Mouse (Mus musculus) lung, embryonic 15.5 days (tissue): Measurements from ENCODE around the gene Kcns1. TPM values are rescaled to one million over a fixed set of nuclear protein-coding genes. Genes with fewer than 3 reads are reported as not detected.

ENCODE experiments used
- ATAC-seq: fragments of 200-750 bp; cut with Nextera tagmentation; 2 replicates; pipeline ENCODE4 v1.8.0; 2017; ENCODE audit warnings: moderate number of reproducible peaks, borderline replicate concordance; ENCODE audit not compliant: low FRiP score, low TSS enrichment; ENCODE audit errors: extremely low read depth
- H3K27ac ChIP-seq: fragments of 300-500 bp; sonication (generic); 2 replicates; pipeline ENCODE4 v1.5.1; 2015; ENCODE audit warnings: moderate library complexity, mild to moderate bottlenecking, inconsistent platforms
- H3K27me3 ChIP-seq: fragments of 300-500 bp; sonication (generic); 2 replicates; pipeline ENCODE4 v1.6.1; 2015; ENCODE audit warnings: inconsistent platforms
- H3K36me3 ChIP-seq: fragments of 300-500 bp; sonication (generic); 2 replicates; pipeline ENCODE4 v1.6.1; 2015; ENCODE audit warnings: inconsistent platforms
- H3K4me1 ChIP-seq: fragments of 300-500 bp; sonication (generic); 2 replicates; pipeline ENCODE4 v1.6.1; 2015; ENCODE audit warnings: inconsistent platforms
- H3K4me2 ChIP-seq: fragments of 300-500 bp; sonication (generic); 2 replicates; pipeline ENCODE4 v1.6.1; 2015; ENCODE audit warnings: inconsistent platforms, mild to moderate bottlenecking, moderate library complexity
- H3K4me3 ChIP-seq: fragments of 300-500 bp; sonication (generic); 2 replicates; pipeline ENCODE4 v1.5.1; 2015; ENCODE audit warnings: mild to moderate bottlenecking, inconsistent platforms
- H3K9ac ChIP-seq: fragments of 300-500 bp; sonication (generic); 2 replicates; pipeline ENCODE4 v1.6.1; 2015; ENCODE audit warnings: inconsistent platforms
- H3K9me3 ChIP-seq: fragments of 300-500 bp; sonication (generic); 2 replicates; pipeline ENCODE4 v1.6.1; 2016; ENCODE audit warnings: inconsistent platforms
- WGBS: fragments of 180-500 bp; shearing (Covaris S2); methylation state at CpG from one replicate; pipeline ENCODE4 v1.1.7; 2015; 5-methylcytosine and 5-hydroxymethylcytosine counted together
- polyA plus RNA-seq: library from polyadenylated mRNA; unstranded; fragments of >200 nt; fragmentation: Nextera tagmentation; extraction: Ambion mirVana; gene quantifications from 2 replicates; pipeline ENCODE4 v1.2.1, GENCODE M21; 2015

The Kcns1 gene
- polyA plus RNA-seq, 1 experiment from 2014 or later = not detected

DNA sequence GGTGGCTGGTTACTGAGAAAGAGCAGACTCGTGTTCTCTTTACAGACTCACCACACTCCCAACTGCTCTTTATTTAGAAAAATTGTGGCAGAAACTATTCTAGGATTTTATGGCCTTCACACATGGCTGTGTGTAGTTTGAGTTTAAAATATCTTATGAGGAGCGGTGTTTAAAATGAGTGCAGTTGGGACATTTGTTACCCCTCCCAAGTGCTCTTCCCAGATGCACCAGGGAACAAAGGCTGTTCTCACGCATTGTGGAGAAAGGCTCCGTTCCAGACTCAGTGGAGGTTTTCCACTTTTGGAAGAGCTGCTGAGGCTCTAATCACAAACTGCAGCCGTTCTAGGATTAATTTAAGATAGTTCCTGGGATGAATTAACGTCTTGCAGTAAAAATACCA lies 33.2 kb downstream of the Kcns1 start:
- ATAC-seq = no peak
- Histone ChIP-seq H3K9me3 (no peaks in the 10 kb centered on the region), H3K27me3 (no peaks in the 10 kb centered on the region), H3K4me1 (0 out of 2 replicates have a peak, but pooled peaks cover 10% of the 10 kb centered on the region), H3K36me3 (no peaks in the 10 kb centered on the region), H3K27ac (no peak overlapping the region), H3K9ac (no peak overlapping the region), H3K4me2 (no peak overlapping the region), H3K4me3 (no peak overlapping the region)
- 66% methylated on average over 6 of the region's 6 CpGs for whole genome bisulfite sequencing

GRCm38 (mm10) chr2:164136393-164136792 lies 34.5 kb downstream of the Kcns1 start:
- Histone ChIP-seq H3K9me3 (no peaks in the 10 kb centered on the region), H3K4me2 (no peak overlapping the region), H3K4me1 (0 out of 2 replicates have a peak, but pooled peaks cover 6% of the 10 kb centered on the region), H3K9ac (no peak overlapping the region), H3K36me3 (no peaks in the 10 kb centered on the region), H3K4me3 (no peak overlapping the region), H3K27ac (no peak overlapping the region), H3K27me3 (no peaks in the 10 kb centered on the region)
- no peak for ATAC-seq
- WGBS = 19% methylated on average over 2 of the region's 2 CpGs

GRCm38 (mm10) chr2:164135367-164135766 lies 35.5 kb downstream of the Kcns1 start:
- Histone ChIP-seq H3K36me3 (no peaks in the 10 kb centered on the region), H3K27me3 (no peaks in the 10 kb centered on the region), H3K4me1 (0 out of 2 replicates have a peak, but pooled peaks cover 3% of the 10 kb centered on the region), H3K4me2 (no peak overlapping the region), H3K27ac (no peak overlapping the region), H3K4me3 (no peak overlapping the region), H3K9me3 (no peaks in the 10 kb centered on the region), H3K9ac (no peak overlapping the region)
- ATAC-seq = no peak
- WGBS = 41% methylated on average over 1 of the region's 1 CpGs

DNA sequence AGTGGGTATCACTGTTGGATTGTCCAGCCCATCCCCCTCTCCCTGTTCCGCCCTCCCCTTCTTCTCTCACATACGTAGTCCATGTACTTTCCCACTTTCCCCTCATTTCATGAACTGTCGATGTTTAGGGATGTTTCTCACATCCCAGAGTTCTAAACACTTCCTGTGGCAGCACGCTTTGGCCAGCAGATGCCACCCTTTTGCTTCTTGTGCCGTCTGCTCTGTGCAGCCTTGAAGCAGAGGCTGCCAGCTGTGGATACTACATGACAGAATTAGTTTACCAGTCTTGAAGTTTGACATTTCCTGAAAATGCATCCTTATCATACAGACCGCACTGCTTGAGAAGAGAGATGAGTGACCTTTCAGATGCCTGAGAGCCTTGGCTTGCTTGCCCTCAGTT lies 36.4 kb downstream of the Kcns1 start:
- 57% methylated on average over 6 of the region's 6 CpGs for WGBS
- no peak overlapping the region for H3K4me3 ChIP-seq
- H3K4me1 ChIP-seq = 0 out of 2 replicates have a peak, but pooled peaks cover 3% of the 10 kb centered on the region
- no peaks in the 10 kb centered on the region for H3K9me3 ChIP-seq
- no peak overlapping the region for H3K9ac ChIP-seq
- no peaks in the 10 kb centered on the region for H3K27me3 ChIP-seq
- no peaks in the 10 kb centered on the region for H3K36me3 ChIP-seq
- no peak overlapping the region for H3K27ac ChIP-seq
- ATAC-seq = peak; percentile 42; the same call in 1 of the 2 replicates
- H3K4me2 ChIP-seq = no peak overlapping the region

DNA sequence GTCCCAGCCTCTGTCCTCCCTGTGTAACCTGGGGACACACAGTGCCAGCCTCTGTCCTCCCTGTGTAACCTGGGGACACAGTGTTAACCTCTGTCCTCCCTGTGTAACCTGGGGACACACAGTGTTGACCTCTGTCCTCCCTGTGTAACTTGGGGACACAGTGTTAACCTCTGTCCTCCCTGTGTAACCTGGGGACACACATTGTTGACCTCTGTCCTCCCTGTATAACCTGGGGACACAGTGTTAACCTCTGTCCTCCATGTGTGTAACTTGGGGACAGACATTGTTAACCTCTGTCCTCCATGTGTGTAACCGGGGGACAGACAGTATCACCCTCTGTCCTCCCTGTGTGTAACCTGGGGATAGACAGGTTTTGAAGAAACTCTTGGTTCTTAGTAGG lies 39.3 kb downstream of the Kcns1 start:
- Histone ChIP-seq H3K4me2 (no peak overlapping the region), H3K36me3 (no peaks in the 10 kb centered on the region), H3K9me3 (no peaks in the 10 kb centered on the region), H3K4me3 (no peak overlapping the region), H3K9ac (no peak overlapping the region), H3K4me1 (0 out of 2 replicates have a peak, but pooled peaks cover 3% of the 10 kb centered on the region), H3K27ac (no peak overlapping the region), H3K27me3 (no peaks in the 10 kb centered on the region)
- ATAC-seq = no peak
- 80% methylated on average over 1 of the region's 1 CpGs for WGBS

GRCm38 (mm10) chr2:164128576-164129411 lies 42.1 kb downstream of the Kcns1 start:
- no peaks in the 10 kb centered on the region for H3K27me3 ChIP-seq
- no peaks in the 10 kb centered on the region for H3K9me3 ChIP-seq
- no peak overlapping the region for H3K4me3 ChIP-seq
- no peak for ATAC-seq
- no peak overlapping the region for H3K4me2 ChIP-seq
- peaks cover 2% of the 10 kb centered on the region; the same call in 1 of the 2 replicates for H3K36me3 ChIP-seq
- H3K4me1 ChIP-seq = no peaks in the 10 kb centered on the region
- WGBS = 90% methylated on average over 12 of the region's 12 CpGs
- no peak overlapping the region for H3K27ac ChIP-seq
- no peak overlapping the region for H3K9ac ChIP-seq

DNA sequence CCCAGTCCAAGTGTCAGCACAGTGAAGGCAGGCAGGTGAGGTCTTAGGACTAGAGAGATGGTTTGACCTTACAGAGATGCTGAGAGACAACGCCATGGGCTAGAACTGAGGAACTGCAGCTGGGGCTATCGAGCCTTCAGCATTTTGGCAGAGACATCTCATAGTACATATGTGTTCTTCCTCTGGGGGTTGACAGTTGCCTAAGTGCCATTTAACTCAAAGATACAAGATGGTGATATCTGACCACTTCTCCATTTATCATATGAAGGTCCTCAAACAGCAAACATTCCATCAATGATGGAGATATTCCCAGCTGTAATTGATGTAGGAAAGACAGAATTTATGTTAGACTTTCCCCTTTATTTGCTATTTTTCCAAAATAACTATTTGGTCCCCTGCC lies 43.6 kb downstream of the Kcns1 start:
- Histone ChIP-seq H3K4me2 (no peak overlapping the region), H3K27ac (no peak overlapping the region), H3K9me3 (no peaks in the 10 kb centered on the region), H3K9ac (no peak overlapping the region), H3K27me3 (no peaks in the 10 kb centered on the region), H3K4me3 (no peak overlapping the region), H3K36me3 (peaks cover 7% of the 10 kb centered on the region), H3K4me1 (no peaks in the 10 kb centered on the region)
- ATAC-seq = no peak
- WGBS = 72% methylated on average over 2 of the region's 2 CpGs

DNA sequence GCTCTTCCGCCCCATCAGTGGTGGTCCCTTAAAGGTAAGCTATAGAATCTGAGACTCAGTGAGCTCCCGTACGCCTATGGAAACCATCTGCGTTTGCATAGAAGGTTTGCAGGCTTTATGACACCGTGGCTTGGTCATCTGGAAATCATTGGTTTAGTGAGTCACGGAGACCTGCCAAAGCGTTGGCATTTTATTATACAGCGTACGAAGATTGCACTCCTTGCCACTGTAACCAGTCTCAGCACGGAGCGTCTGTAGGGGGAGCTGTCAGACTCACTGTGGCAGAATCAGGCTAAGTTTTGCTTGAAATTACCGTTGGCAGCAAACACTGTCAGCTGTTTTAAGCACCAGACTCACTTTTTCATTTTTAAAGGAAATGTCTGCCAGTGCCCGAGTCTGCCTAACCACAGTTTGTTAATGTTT lies 44.4 kb downstream of the Kcns1 start:
- H3K4me1 ChIP-seq = no peaks in the 10 kb centered on the region
- H3K9ac ChIP-seq = no peak overlapping the region
- H3K36me3 ChIP-seq = peaks cover 7% of the 10 kb centered on the region
- WGBS = 74% methylated on average over 13 of the region's 13 CpGs
- no peak overlapping the region for H3K27ac ChIP-seq
- no peak overlapping the region for H3K4me2 ChIP-seq
- no peaks in the 10 kb centered on the region for H3K9me3 ChIP-seq
- ATAC-seq = no peak
- no peaks in the 10 kb centered on the region for H3K27me3 ChIP-seq
- H3K4me3 ChIP-seq = no peak overlapping the region

DNA sequence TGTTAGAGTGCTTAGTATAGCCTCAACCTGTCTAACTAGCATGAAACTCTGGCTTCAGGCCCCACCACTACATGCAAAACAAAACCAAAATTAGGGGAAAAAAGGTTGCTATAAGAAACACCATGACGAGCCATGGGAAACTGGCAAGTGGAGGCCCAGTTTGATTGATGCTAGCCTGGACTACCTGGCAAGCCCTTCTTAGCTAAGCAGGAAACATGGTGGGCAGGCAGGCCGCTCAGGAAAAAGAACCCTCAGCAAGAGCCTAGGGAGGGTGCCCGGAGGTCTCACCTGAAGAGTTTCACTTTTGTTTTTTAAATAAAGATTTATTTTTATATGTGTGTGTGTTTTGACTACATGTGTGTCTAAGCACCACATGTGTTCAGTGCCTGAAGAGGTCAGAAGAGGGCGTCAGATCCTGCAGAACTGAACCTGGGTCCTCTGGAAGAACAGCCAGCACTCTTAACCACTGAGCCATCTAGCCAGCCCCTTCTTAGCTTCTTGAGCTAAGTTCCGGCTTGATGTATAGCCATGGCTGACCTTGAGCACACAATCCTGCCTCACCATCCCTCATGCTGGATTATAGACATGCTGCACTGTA lies 47.6 kb downstream of the Kcns1 start:
- Histone ChIP-seq H3K4me2 (no peak overlapping the region), H3K9ac (no peak overlapping the region), H3K27ac (no peak overlapping the region), H3K4me1 (no peaks in the 10 kb centered on the region), H3K4me3 (no peak overlapping the region), H3K9me3 (no peaks in the 10 kb centered on the region), H3K36me3 (peaks cover 29% of the 10 kb centered on the region), H3K27me3 (no peaks in the 10 kb centered on the region)
- 77% methylated on average over 5 of the region's 5 CpGs for WGBS
- no peak for ATAC-seq

DNA sequence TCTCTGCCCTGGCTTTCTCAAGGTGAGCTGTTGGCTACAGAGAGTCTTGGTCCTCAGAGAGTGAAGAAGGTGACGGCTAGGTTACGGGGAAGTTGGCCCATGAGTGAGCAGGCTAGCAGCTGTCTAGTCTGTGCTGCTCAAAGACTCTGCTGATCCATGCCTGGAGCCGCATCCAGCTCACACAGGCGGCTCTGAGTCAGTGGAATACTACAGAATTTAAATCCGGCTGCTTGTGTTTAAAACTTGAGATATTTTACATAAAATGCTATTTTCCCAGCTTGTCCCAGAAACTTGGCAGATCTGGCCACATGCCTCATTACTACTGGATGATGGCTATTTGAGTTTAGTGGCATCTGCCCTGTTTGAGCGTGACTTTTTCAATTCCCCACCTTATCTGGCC lies 51.4 kb downstream of the Kcns1 start:
- Histone ChIP-seq H3K9ac (no peak overlapping the region), H3K4me1 (no peaks in the 10 kb centered on the region), H3K9me3 (no peaks in the 10 kb centered on the region), H3K27ac (no peak overlapping the region), H3K4me2 (no peak overlapping the region), H3K4me3 (no peak overlapping the region), H3K36me3 (peaks cover 39% of the 10 kb centered on the region), H3K27me3 (no peaks in the 10 kb centered on the region)
- WGBS = 87% methylated on average over 6 of the region's 6 CpGs
- no peak for ATAC-seq

DNA sequence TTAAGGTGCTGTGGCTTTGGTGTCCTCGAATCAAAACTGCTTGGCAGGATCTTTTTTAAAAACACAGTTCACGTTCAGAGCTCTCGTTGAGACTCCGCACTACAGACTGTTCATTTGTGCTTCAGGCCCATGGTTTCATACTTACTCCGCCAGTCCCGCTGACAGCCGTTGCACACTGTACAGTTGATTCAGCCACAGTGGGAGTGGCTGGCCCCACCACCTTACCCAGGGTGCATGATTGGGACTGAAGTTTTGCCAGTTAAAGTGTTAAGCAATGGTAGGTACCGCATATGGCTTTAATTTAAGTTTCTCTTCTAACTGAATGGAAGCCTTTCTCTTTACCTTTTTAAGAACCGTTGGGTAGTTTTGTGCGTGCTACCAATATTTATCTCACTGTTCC lies 55.4 kb downstream of the Kcns1 start:
- no peaks in the 10 kb centered on the region for H3K9me3 ChIP-seq
- no peak overlapping the region for H3K4me2 ChIP-seq
- WGBS = 79% methylated on average over 10 of the region's 10 CpGs
- H3K27me3 ChIP-seq = no peaks in the 10 kb centered on the region
- peaks cover 32% of the 10 kb centered on the region for H3K36me3 ChIP-seq
- H3K4me1 ChIP-seq = no peaks in the 10 kb centered on the region
- H3K27ac ChIP-seq = no peak overlapping the region
- no peak overlapping the region for H3K4me3 ChIP-seq
- no peak for ATAC-seq
- H3K9ac ChIP-seq = no peak overlapping the region

GRCm38 (mm10) chr2:164114051-164114450 lies 56.9 kb downstream of the Kcns1 start:
- 80% methylated on average over 6 of the region's 6 CpGs for WGBS
- Histone ChIP-seq H3K4me3 (no peak overlapping the region), H3K4me1 (no peaks in the 10 kb centered on the region), H3K9me3 (no peaks in the 10 kb centered on the region), H3K36me3 (peaks cover 17% of the 10 kb centered on the region), H3K27me3 (no peaks in the 10 kb centered on the region), H3K9ac (no peak overlapping the region), H3K4me2 (no peak overlapping the region), H3K27ac (no peak overlapping the region)
- ATAC-seq = no peak
